Mouse (Mus musculus) heart, adult 2 months (tissue): ENCODE measurements around the gene Satb2. TPM values are rescaled to one million over a fixed set of nuclear protein-coding genes. Genes with fewer than 3 reads are reported as not detected.

Experiments
- DNase-seq, 2 experiments: peaks; one replicate each; pipeline ENCODE4 v3.0.0; 2021
- H3K27ac ChIP-seq: fragments of 200-600 bp; 2 replicates; pipeline ENCODE4 v1.8.1; 2022
- H3K27me3 ChIP-seq: fragments of 200-500 bp; 2 replicates; pipeline ENCODE4 v1.6.1; 2012; ENCODE audit warnings: mild to moderate bottlenecking, low read length, inconsistent platforms, mixed read lengths; ENCODE audit not compliant: control insufficient read depth, insufficient read depth
- H3K36me3 ChIP-seq: fragments of 200-500 bp; 2 replicates; pipeline ENCODE4 v1.6.1; 2012; ENCODE audit warnings: low read length, inconsistent platforms; ENCODE audit not compliant: control insufficient read depth, insufficient read depth
- H3K4me1 ChIP-seq: fragments of 200-500 bp; 2 replicates; pipeline ENCODE4 v1.6.1; 2011; ENCODE audit warnings: low read length; ENCODE audit not compliant: control insufficient read depth, insufficient read depth
- H3K4me3 ChIP-seq: fragments of 200-600 bp; 2 replicates; pipeline ENCODE4 v1.8.1; 2022
- H3K79me2 ChIP-seq: fragments of 200-500 bp; replicated peaks from 2 replicates; pipeline ENCODE4 v1.6.1; 2012; ENCODE audit warnings: mild to moderate bottlenecking, inconsistent platforms, low read length, moderate library complexity, mixed read lengths; ENCODE audit not compliant: control insufficient read depth, insufficient read depth
- H3K9ac ChIP-seq: fragments of 200-500 bp; 2 replicates; pipeline ENCODE4 v1.6.1; 2012; ENCODE audit warnings: low read depth, mild to moderate bottlenecking, control low read depth, inconsistent platforms, low read length, mixed read lengths
- CTCF ChIP-seq: fragments of 200-600 bp; IDR thresholded peaks from 2 replicates; pipeline ENCODE4 v1.8.1; 2022; ENCODE audit warnings: antibody characterized with exemption, mild to moderate bottlenecking, moderate library complexity
- EP300 ChIP-seq: fragments of 200-500 bp; IDR thresholded peaks from 2 replicates; pipeline ENCODE4 v1.6.1; 2011; ENCODE audit warnings: low read depth, low read length, control low read depth; ENCODE audit not compliant: insufficient read depth
- POLR2A ChIP-seq: fragments of 200-500 bp; IDR thresholded peaks from 2 replicates; pipeline ENCODE4 v1.6.1; 2011; ENCODE audit warnings: mild to moderate bottlenecking, low read depth, low read length, control low read depth; ENCODE audit not compliant: insufficient read depth
- WGBS: fragments of 180-500 bp; shearing (Covaris S2); methylation state at CpG from one replicate; pipeline ENCODE4 v1.1.7; 2018; 5-methylcytosine and 5-hydroxymethylcytosine counted together
- intact Hi-C: fragments of 180-260 bp; cut with DNase I; formaldehyde crosslinking; loops from one replicate; pipeline ENCODE4 v1.15.1; 2025
- polyA plus RNA-seq: library from polyadenylated mRNA; depleted of rRNA; stranded (reverse); fragments of >200 nt; gene quantifications from 2 replicates; pipeline ENCODE4 v1.2.3, GENCODE M21; 2012
- total RNA-seq, 2 experiments: library from RNA; stranded (reverse); gene quantifications; 2 replicates each; pipeline ENCODE4 v1.2.3; 2021

Satb2 gene
- total and polyA plus RNA-seq, 3 experiments, result 0.14 to 0.39 (median 0.25) TPM

DNA sequence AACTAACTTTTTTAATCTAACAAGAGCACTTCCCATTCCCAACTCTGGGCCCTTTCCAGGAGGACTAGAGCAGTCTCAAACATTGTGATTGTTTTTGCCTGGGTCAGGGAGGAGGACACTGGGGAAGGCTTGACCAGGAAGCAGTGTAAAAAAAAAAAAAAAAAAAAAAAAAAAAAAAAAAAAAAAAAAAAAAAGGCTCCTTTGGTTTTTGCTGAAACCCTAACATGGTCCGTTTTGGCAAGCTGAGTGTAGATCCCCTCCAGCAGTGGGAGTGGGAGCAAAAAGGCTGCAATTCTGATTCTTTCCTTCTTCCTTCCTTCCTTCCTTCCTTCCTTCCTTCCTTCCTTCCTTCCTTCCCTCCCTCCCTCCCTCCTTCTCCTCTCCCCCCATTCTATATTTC, 3.1 kb upstream of the Satb2 start:
- 0% methylated on average over 1 of the region's 1 CpGs for WGBS
- H3K9ac ChIP-seq, result no peak overlapping the region
- no peaks in the 10 kb centered on the region for H3K79me2 ChIP-seq
- TF ChIP-seq CTCF, result no peak
- H3K27me3 ChIP-seq, result peaks cover 33% of the 10 kb centered on the region
- no peaks in the 10 kb centered on the region for H3K36me3 ChIP-seq
- H3K4me3 ChIP-seq, result no peak overlapping the region
- intact Hi-C loops, result loop anchor here (5.0 kb wide), 1 partner anchor 1089 kb away; no protein-coding TSS in a partner anchor
- peaks cover 2% of the 10 kb centered on the region for H3K4me1 ChIP-seq
- H3K27ac ChIP-seq, result no peak overlapping the region
- no peak for DNase-seq

DNA sequence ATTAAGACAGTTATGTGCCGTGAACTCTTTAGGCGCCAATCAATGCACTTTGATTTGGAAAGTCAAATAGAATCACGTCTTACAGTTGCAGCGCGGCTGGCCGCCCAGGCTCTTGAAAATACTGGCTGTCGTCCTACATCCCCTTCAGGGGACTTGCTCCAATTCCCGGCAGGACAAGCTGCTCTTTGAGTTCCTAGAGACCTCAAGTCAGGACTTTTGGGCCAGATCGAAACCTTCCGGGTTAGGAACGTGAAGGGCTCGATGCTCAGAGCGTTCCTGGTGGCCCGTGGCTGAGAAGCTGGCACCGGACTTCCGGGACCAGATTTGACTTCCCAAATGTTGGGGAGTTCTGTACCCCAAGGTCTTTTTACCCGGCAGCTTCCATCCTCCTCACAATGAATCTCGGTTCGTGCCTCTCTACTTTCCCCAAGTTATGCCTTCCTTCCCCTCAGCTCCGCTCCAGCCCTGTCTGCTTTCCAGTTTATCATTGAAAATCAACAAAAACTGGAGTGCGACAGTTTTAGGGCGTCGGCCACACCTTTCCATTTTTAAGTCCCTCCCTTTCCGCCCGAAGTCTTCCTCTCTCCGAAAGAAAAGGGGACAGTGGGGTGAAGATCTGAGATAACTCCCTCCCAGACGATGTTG, 2.3 kb upstream of the Satb2 start:
- H3K79me2 ChIP-seq, result no peaks in the 10 kb centered on the region
- H3K27me3 ChIP-seq, result peaks cover 34% of the 10 kb centered on the region
- no peak overlapping the region for H3K9ac ChIP-seq
- intact Hi-C loops, result loop anchor here (5.0 kb wide), 1 partner anchor 1088 kb away; no protein-coding TSS in a partner anchor
- no peak overlapping the region for H3K4me3 ChIP-seq
- DNase-seq, result no peak
- no peak for TF ChIP-seq POLR2A
- TF ChIP-seq EP300, result no peak
- no peak for TF ChIP-seq CTCF
- no peak overlapping the region for H3K27ac ChIP-seq
- H3K4me1 ChIP-seq, result peaks cover 2% of the 10 kb centered on the region
- 3% methylated on average over 27 of the region's 27 CpGs for WGBS
- no peaks in the 10 kb centered on the region for H3K36me3 ChIP-seq

DNA sequence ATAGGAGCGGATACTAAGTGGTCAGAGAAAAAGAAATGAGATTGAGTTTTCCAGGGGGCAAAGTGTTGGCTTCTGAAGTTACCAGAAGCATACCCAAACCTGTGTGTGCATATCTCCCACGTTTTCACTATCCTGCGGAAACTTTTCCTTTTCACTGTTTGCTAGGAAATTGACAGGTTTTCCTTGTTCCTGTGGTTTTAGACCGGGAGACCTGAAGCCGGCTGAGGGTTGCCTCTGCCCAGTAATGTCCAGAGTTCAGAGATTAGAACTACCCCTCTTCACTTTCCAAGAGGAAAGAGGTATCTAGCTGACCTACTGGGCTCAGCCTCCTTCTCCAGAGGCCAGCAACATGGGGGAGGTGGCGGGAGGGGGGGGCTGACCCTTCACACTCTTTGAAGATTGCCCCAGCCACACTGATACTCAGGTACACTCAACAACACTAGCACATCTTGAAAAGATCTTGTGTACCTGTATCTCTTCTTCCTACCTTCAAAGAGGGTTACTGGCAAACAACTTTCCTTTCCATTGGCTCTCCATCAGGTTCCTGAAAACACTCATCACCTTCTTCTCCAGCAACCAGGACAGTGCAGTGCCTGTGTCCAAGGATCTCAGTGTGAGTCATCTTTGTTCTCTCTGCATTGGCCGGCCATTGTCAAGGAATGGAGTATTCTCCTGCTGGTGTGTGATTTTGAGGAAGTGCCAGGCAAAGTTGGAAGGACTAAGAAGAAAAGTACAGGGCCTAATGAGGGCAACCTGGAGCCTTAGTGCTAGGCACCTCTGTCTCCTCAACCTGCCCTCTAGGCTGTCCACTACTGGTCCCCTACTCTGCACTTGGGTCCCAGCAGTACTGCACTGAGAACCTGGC, 1.3 kb upstream of the Satb2 start:
- no peak overlapping the region for H3K9ac ChIP-seq
- WGBS, result 9% methylated on average over 7 of the region's 7 CpGs
- intact Hi-C loops, result loop anchor here (5.0 to 10.0 kb wide), 3 partner anchors 228 to 1575 kb away; partner anchors contain the start of gene Plcl1
- H3K27me3 ChIP-seq, result peaks cover 34% of the 10 kb centered on the region
- H3K4me3 ChIP-seq, result no peak overlapping the region
- no peaks in the 10 kb centered on the region for H3K36me3 ChIP-seq
- no peaks in the 10 kb centered on the region for H3K79me2 ChIP-seq
- H3K4me1 ChIP-seq, result peaks cover 2% of the 10 kb centered on the region
- H3K27ac ChIP-seq, result no peak overlapping the region
- DNase-seq, result no peak
- TF ChIP-seq CTCF (no peak), POLR2A (no peak), EP300 (no peak)

DNA sequence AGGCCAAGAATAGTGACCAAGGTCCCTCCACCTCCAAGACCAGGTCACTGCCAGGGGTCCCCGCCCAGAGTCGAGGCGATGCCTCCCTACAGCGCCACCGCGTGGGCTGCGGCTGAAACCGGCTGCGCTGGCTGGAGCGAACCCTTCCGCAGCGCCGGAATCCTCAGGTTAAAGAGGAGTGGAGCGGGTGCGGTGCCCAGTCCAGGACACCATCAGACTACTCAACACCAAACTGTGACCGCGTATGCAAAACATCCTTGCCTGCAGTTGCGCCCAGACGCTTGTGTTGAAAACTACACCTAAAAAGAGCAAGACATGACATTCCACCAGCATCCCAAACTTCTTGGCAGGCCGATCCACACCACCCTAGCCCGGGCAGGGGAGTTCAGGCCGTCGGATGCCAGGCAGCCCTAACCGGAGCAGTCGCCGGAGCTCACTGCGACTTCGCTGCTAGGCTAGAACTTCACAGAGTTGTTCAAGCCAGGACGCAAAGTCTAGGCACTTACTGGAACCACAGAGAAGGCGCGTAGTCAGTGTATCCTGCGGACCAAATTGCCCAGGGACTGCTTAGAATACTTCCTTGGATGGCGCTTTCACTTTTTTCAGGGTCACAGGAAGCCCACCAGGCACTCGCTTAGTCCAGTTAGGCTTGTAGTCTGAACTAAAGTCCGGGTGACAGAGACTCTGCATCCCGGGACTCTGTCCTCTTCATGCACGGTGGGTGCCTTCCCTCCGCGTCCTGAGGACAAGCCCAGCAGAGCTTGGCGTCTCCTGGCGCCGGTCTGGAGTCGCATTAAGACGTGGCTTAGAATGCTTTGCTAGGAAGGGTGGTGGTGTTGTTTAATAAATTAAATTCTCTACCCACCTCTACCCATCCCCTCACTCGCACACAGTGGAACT, 999 bp downstream of the Satb2 start:
- WGBS, result under 1% methylated on average over 45 of the region's 45 CpGs
- Histone ChIP-seq H3K9ac (no peak overlapping the region), H3K4me3 (no peak overlapping the region; the same call in 1 of the 2 replicates), H3K79me2 (no peaks in the 10 kb centered on the region), H3K36me3 (no peaks in the 10 kb centered on the region), H3K27ac (no peak overlapping the region), H3K27me3 (peaks cover 31% of the 10 kb centered on the region), H3K4me1 (peaks cover 2% of the 10 kb centered on the region)
- DNase-seq, result peak; percentile 64 to 82
- intact Hi-C loops, result loop anchor here (5.0 to 10.0 kb wide), 2 partner anchors 230 to 1573 kb away; partner anchors contain the start of gene Plcl1
- TF ChIP-seq POLR2A, result no peak
- TF ChIP-seq CTCF, result peak; percentile 89

DNA sequence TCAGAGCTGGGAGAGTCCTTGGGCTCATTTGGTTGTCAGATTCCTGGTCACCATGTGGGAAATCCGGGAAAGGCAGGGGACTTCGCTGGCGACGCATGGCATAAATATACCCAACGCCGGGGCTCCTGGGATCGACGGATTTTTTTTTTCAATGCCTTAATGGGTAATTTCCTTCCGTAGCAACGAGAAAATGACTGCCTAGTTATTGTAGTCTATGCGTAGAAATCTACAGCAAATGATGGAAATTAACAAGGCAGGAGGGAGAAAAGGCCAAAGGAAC, 1.7 kb downstream of the Satb2 start:
- WGBS, result 1% methylated on average over 11 of the region's 11 CpGs
- H3K27me3 ChIP-seq, result peaks cover 27% of the 10 kb centered on the region
- TF ChIP-seq EP300 (no peak), POLR2A (no peak), CTCF (no peak)

More for the DNA sequence above, 1.7 kb downstream of the Satb2 start:
- H3K27ac ChIP-seq, result no peak overlapping the region
- no peaks in the 10 kb centered on the region for H3K36me3 ChIP-seq
- no peaks in the 10 kb centered on the region for H3K79me2 ChIP-seq
- H3K4me1 ChIP-seq, result peaks cover 2% of the 10 kb centered on the region
- H3K4me3 ChIP-seq, result no peak overlapping the region; the same call in 1 of the 2 replicates
- intact Hi-C loops, result loop anchor here (5.0 to 10.0 kb wide), 2 partner anchors 231 to 1572 kb away; partner anchors contain the start of gene Plcl1
- no peak for DNase-seq
- no peak overlapping the region for H3K9ac ChIP-seq
